Mouse (Mus musculus) small intestine, adult 2 months (tissue): Measurements from ENCODE around the gene Wasf3.

ENCODE experiments used
- CTCF ChIP-seq: fragments of 200-500 bp; IDR thresholded peaks from 2 replicates; pipeline ENCODE4 v1.5.1; 2012; ENCODE audit warnings: low read depth, mild to moderate bottlenecking, control low read depth, inconsistent platforms, low read length, moderate library complexity, mixed read lengths; ENCODE audit not compliant: insufficient replicate concordance, insufficient read length; ENCODE audit errors: extremely low read depth
- POLR2A ChIP-seq: fragments of 200-500 bp; IDR thresholded peaks from 2 replicates; pipeline ENCODE4 v1.6.1; 2012; ENCODE audit warnings: low read depth, mild to moderate bottlenecking, control low read depth, inconsistent platforms, low read length, moderate library complexity

DNA sequence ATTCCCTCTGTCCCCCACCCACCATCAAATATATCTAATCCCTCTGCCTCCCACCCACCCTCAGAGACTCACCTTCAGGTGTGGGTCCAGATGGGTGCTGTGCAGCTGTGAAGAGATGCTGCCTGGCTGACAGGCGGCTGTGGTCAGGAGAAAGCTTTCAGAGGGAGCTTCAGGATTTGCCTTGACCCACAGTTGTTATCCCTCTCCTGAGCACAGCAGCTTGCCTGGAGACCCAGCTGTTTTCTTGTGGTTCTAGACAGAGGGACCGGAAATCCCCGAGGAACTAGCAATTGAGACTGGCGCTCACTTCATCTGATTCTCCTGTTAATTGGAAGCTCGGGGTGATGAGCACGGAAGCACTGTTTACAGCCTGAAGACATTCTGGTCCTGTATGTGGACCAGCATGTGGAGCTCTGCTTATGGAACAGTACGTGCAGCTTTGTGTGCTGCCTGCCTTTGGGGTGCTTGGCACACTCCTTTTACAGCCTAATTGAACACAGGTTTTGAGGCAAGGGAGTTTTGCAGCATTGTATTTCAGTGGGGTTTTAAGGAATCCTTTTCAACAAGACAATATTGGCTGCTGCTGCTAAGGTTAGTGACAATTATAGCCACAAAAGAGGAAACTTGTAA is 54.5 kb downstream of the Wasf3 start:
- TF ChIP-seq POLR2A (no peak), CTCF (no peak)
